Mouse (Mus musculus) hindbrain, embryonic 14.5 days (tissue): Measurements from ENCODE around the gene Olfr1082. TPM values are rescaled to one million over a fixed set of nuclear protein-coding genes. Genes with fewer than 3 reads are reported as not detected.
"Not testable (repeated sequence)": the region's sequence is repeated elsewhere in the genome, so short reads cannot be mapped to it uniquely, and the experiment has no call there.

Source experiments
- ATAC-seq: fragments of 200-750 bp; cut with Nextera tagmentation; 2 replicates; pipeline ENCODE4 v1.8.0; 2017; ENCODE audit warnings: moderate number of reproducible peaks, mild to moderate bottlenecking, moderate TSS enrichment, moderate library complexity; ENCODE audit not compliant: low FRiP score
- DNase-seq: peaks from one replicate; pipeline ENCODE4 v3.0.0-alpha.2; 2015; ENCODE audit warnings: low spot score
- H3K27ac ChIP-seq: fragments of 300-500 bp; sonication (generic); 2 replicates; pipeline ENCODE4 v1.5.1; 2014; ENCODE audit warnings: mild to moderate bottlenecking, moderate library complexity
- H3K27me3 ChIP-seq: fragments of 300-500 bp; sonication (generic); 2 replicates; pipeline ENCODE4 v1.6.1; 2014; ENCODE audit warnings: mild to moderate bottlenecking, low read length, mixed read lengths; ENCODE audit not compliant: control insufficient read depth, insufficient read depth
- H3K36me3 ChIP-seq: fragments of 300-500 bp; sonication (generic); replicated peaks from 2 replicates; pipeline ENCODE4 v1.6.1; 2014; ENCODE audit not compliant: control insufficient read depth, insufficient read depth
- H3K4me1 ChIP-seq: fragments of 300-500 bp; sonication (generic); replicated peaks from 2 replicates; pipeline ENCODE4 v1.6.1; 2014; ENCODE audit warnings: antibody characterized with exemption, low read length, mixed read lengths; ENCODE audit not compliant: control insufficient read depth, insufficient read depth
- H3K4me2 ChIP-seq: fragments of 300-500 bp; sonication (generic); replicated peaks from 2 replicates; pipeline ENCODE4 v1.6.1; 2014; ENCODE audit warnings: mild to moderate bottlenecking, moderate library complexity
- H3K4me3 ChIP-seq: fragments of 300-500 bp; sonication (generic); replicated peaks from 2 replicates; pipeline ENCODE4 v1.5.1; 2014; ENCODE audit warnings: mild to moderate bottlenecking, low read length
- H3K9ac ChIP-seq: fragments of 300-500 bp; sonication (generic); 2 replicates; pipeline ENCODE4 v1.6.1; 2014
- H3K9me3 ChIP-seq: fragments of 300-500 bp; sonication (generic); 2 replicates; pipeline ENCODE4 v1.6.1; 2016; ENCODE audit warnings: low read length; ENCODE audit not compliant: control insufficient read depth
- WGBS: fragments of 180-500 bp; shearing (Covaris S2); extraction: QIAGEN DNeasy Blood & Tissue Kit; methylation state at CpG from one replicate; pipeline ENCODE4 v1.1.7; 2014; 5-methylcytosine and 5-hydroxymethylcytosine counted together
- polyA plus RNA-seq: library from polyadenylated mRNA; unstranded; fragments of >200 nt; fragmentation: Nextera tagmentation; extraction: Ambion mirVana; gene quantifications from 2 replicates; pipeline ENCODE4 v1.2.1, GENCODE M21; 2014

Gene Olfr1082
- polyA plus RNA-seq = not detected in 2 replicates

DNA sequence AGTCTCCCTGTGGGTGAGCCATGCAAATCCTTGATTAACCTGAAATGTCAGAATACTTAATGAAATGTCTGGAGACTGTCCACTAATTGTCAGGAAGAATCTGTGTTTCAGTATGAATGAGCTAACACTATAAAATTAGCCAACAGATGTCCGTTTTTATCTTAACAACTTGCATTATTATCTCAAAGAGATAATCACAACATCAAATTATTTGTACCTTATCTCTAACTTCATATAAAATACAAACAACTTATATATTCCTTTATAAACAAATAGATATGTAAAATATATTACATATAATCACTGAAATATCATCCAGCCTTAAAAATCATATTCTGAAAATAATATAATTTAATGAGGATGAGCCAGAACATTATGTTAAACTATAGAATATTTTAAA, at the start of gene Olfr1082:
TSS of gene Olfr1082 (minus strand) at position 101 of the 400 bp plus-strand sequence.
- DNase-seq, H3K36me3 ChIP-seq, H3K4me2 ChIP-seq, H3K27ac ChIP-seq, H3K4me1 ChIP-seq, H3K4me3 ChIP-seq, H3K9me3 ChIP-seq, ATAC-seq, H3K9ac ChIP-seq, H3K27me3 ChIP-seq: not testable (repeated sequence)
- WGBS = 40% methylated on average over 1 of the region's 1 CpGs

DNA sequence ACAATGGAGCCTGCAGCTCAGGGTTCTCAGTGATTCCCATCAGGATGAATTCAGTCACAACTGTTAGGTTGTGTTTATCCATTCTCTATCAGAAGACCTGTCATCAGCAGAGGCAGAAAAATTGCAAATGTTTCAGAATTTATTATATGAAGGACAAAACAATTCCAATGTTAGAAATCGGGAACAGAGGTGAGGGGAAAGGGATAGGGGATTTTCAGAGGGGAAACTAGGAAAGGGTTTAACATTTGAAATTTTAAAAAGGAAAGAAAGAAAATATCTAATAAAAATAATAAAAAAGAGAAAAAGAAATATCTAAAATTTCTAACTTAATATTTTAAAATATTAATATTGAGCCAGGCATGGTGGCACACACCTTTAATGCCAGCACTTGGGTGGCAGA, 40.9 kb upstream of the Olfr1082 start, which contains the start of gene Olfr1084:
TSS of gene Olfr1084 (minus strand) at position 101 of the 400 bp plus-strand sequence.
- H3K27ac ChIP-seq, H3K9me3 ChIP-seq, ATAC-seq, H3K4me2 ChIP-seq, H3K4me3 ChIP-seq, H3K9ac ChIP-seq, H3K4me1 ChIP-seq, DNase-seq, H3K36me3 ChIP-seq, H3K27me3 ChIP-seq: not testable (repeated sequence)
- WGBS = 100% methylated on average over 1 of the region's 1 CpGs

DNA sequence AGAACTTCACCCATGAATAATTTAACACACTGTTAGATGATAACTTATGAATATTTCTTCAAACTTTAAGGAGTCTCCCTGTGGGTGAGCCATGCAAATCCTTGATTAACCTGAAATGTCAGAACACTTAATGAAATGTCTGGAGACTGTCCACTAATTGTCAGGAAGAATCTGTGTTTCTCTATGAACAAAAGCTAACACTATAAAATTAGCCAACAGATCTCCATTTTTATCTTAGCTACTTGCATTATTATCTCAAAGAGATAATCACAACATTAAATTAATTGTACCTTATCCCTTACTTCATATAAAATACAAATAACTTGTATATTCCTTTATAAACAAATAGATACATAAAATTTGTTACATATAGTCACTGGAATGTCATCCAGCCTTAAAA, 40.6 kb downstream of the Olfr1082 start, which contains the start of gene Olfr1080:
TSS of gene Olfr1080 (minus strand) at position 101 of the 400 bp plus-strand sequence.
- not testable (repeated sequence) for DNase-seq, H3K4me1 ChIP-seq, H3K9me3 ChIP-seq, H3K4me3 ChIP-seq, H3K9ac ChIP-seq, H3K27ac ChIP-seq, ATAC-seq, H3K27me3 ChIP-seq, H3K4me2 ChIP-seq, H3K36me3 ChIP-seq

Other genes starting within 250 kb of the Olfr1082 start
- not detected in 2 replicates for gene Olfr1055, start 248.7 kb downstream of the Olfr1082 start, polyA plus RNA-seq
- gene Olfr1056, start 236.5 kb downstream of the Olfr1082 start, polyA plus RNA-seq = not detected in 2 replicates
- gene Olfr1057, start 220.6 kb downstream of the Olfr1082 start, polyA plus RNA-seq = not detected in 2 replicates
- not detected in 2 replicates for gene Olfr1058, start 210.4 kb downstream of the Olfr1082 start, polyA plus RNA-seq
- not detected in 2 replicates for gene Olfr1061, start 184.9 kb downstream of the Olfr1082 start, polyA plus RNA-seq
- not detected in 2 replicates for gene Olfr1062, start 172.2 kb downstream of the Olfr1082 start, polyA plus RNA-seq
- not detected in 2 replicates for gene Olfr1065, start 148.4 kb downstream of the Olfr1082 start, polyA plus RNA-seq
- gene Olfr1066, start 142.7 kb downstream of the Olfr1082 start, polyA plus RNA-seq = not detected in 2 replicates
- not detected in 2 replicates for gene Olfr228, start 111.6 kb downstream of the Olfr1082 start, polyA plus RNA-seq
- gene Olfr1076, start 90.5 kb downstream of the Olfr1082 start, polyA plus RNA-seq = not detected in 2 replicates
- gene Olfr1079, start 56.5 kb downstream of the Olfr1082 start, polyA plus RNA-seq = not detected in 2 replicates
- gene Olfr1080, start 40.7 kb downstream of the Olfr1082 start, polyA plus RNA-seq = not detected in 2 replicates
- not detected in 2 replicates for gene Olfr1084, start 40.8 kb upstream of the Olfr1082 start, polyA plus RNA-seq
- gene Olfr1085, start 63.1 kb upstream of the Olfr1082 start, polyA plus RNA-seq = not detected in 2 replicates
- not detected in 2 replicates for gene Olfr1086, start 81.1 kb upstream of the Olfr1082 start, polyA plus RNA-seq
- not detected in 2 replicates for gene Olfr1087, start 99.4 kb upstream of the Olfr1082 start, polyA plus RNA-seq
- not detected in 2 replicates for gene Olfr1089, start 134.7 kb upstream of the Olfr1082 start, polyA plus RNA-seq
- not detected in 2 replicates for gene Olfr1090, start 160.0 kb upstream of the Olfr1082 start, polyA plus RNA-seq
- not detected in 2 replicates for gene Olfr1093, start 183.5 kb upstream of the Olfr1082 start, polyA plus RNA-seq
- gene Olfr141, start 211.1 kb upstream of the Olfr1082 start, polyA plus RNA-seq = not detected in 2 replicates
- gene Olfr1094, start 225.7 kb upstream of the Olfr1082 start, polyA plus RNA-seq = not detected in 2 replicates